Mouse (Mus musculus) CH12F3 (cell line): ENCODE measurements around the gene Ltn1.

ENCODE experiments used
- in situ Hi-C: fragments of 300-500 bp; cut with MboI; formaldehyde crosslinking; loops from 2 replicates; pipeline ENCODE4 v1.14.3; 2020; ENCODE audit warnings: low sequenced_read_pairs

Gene Ltn1

DNA sequence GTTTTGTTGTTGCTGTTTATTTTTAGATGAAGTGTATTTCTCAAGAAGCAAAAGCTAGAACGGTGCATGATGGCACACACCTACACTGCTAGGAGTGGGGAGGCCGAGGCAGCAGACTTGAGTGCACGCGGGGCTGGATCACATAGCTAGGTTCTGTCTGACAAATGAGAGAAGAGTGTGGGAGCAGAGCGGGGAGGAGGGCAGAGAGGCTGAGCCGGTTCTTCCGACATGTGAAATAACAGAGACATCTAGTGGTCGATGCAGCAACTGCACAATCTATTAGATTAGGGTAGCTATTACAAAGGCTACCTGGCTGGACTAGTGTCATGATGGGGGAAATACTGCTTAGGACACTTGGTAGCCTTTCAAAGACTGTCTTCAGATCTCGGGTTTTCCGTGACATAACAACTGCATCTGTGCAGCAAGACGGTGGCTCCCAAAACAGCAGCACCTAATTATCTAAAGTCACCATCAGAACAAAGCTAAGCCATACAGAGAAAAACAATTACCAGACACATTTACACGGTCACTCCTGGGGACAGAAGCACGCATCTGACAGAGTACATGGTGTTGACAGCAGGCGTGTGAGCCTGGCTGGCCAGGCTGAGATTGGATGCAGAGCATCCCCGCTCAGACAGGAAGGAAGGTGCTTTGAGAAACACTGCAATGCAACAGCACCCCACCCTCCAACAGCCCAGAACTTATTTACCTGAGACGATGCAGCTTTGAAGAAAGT lies 38.4 kb downstream of the Ltn1 start:
- in situ Hi-C loops, result no loop called here

DNA sequence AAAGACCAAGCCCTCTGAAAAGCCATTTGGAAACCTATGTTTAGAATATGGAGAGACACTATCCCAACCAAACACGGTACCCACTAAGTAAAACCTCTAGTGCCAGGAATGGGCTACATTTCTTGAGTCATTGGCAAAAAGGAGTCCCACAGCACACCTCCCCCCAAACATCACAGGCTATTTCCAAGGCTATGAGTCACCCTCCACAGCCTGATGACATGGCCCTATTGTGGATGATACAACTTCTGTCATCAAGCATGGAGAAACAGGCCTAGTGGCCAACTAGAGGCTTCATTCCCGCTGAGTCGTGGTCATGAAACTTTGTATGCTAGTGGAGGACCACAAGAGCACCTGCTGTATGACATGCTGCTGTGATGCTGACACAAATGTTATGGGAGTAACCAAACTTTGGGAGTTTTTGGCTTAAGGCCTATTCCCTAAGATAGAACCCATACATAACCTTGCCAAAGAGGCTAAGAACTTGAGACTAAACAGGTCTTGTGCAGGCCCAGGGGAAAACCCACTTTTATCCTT lies 44.9 kb downstream of the Ltn1 start:
- in situ Hi-C loops, result no loop called here

DNA sequence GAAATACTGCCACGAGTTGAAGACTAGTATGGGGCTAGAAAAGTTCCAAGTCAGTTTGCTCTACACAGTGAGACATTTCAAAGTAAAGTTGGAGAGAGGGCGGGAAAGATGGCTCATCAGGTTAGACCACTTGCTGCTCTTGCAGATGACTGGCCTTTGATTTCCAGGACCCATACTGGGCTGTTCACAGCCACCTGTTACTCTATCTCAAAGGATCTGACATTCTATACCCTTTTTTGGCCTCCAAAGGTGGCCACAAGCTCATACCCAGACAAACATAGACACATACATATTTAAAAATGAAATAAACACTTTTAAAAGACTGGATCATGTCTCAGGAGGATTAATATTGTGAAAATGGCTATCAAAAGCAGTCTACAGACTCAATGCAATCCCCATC lies 48.0 kb downstream of the Ltn1 start:
- in situ Hi-C loops, result no loop called here

DNA sequence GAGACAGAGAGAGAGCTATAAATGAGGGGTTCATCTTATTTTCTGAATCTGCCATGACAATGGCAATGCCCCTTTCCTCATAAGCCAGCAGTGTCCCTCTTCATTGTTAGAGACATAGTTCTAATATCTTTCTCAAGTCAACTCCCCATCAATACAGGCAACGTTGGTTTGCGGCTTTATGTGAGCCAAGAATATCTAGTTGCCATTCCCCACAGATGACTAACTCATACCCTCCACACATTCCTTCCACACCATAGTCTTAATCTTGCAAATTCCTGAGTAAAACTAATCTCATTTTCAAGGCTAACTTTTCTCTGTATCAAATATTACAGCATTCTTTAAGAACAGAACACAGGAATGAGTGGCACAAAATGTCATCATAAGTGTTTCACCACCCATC lies 49.4 kb downstream of the Ltn1 start:
- in situ Hi-C loops, result no loop called here

DNA sequence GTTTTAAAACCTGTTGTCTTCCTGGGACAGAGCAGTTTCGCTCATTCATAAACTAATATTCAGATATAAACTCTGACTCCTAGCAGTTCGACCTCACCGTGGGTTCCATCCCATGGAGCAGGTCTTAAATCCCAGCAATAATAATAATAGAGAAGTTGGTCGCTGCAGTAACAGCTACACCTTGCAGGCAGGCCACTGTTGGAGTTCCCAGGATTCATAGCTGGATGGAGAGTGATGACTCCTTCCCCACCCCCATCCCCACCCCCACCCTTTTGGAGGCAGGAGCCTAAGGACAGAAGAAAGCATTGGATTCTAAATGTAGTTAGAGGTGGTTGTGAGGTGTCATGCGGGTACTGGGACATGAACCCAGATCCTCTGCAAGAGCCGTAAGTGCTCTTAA lies 66.0 kb downstream of the Ltn1 start:
- in situ Hi-C loops, result no loop called here

DNA sequence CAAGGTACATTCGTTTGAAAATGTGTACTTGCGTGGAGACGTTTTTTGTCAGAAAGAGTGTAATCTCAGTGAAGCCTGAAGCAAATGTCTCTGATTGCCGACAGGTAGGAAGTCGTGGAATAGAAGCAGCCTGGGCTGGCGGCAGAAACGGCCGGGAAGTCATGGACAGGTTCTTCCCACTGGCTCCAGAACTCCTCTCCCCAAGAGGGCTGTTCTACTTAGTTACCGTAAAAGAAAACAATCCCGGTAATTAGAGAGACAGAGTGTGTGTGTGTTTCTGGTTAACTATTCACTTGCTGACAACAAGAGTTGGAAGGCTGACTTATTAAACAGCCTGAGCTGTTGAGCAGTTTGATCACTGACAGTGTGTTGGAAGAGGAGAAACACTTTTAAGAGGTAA lies 66.4 kb downstream of the Ltn1 start:
- in situ Hi-C loops, result no loop called here

DNA sequence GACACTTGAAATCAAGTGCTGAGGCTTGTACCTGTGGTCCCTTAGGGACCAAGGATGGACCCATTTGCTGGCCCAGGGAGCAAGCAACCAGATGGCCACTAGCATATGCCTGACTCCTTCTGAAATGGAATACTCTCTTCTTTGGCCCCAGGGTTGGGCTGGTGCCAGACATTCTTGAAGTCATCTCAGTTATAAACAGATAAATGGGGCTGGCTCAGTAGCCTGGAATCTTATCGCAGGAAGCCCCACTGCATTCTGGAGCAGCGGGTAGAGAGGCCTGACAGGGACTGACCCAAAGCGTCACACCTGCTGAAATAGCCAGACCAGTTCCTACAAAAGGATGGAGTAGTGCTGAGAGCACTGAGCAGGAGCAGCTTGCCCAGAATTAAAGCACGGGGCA lies 68.2 kb downstream of the Ltn1 start:
- in situ Hi-C loops, result no loop called here

DNA sequence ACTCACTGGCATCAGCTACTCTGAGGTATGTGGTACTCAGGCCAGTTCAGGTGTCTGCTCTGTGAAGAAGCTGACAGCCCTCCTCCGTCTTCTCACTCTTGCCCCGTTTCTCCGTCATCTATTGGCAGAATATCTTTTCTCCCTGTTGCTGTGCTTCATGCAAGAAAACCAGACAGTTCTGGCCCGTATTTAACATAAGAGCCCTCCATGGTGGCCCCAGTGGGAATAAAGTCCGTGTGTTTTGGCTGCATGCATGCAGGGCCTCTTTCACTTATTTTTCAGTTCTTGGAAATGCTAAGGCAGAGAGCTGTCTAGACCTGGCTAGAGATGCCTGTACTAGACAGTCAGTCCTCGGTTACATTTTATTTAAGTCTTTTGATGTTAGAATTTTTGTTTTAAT lies 72.3 kb downstream of the Ltn1 start:
- in situ Hi-C loops, result no loop called here

DNA sequence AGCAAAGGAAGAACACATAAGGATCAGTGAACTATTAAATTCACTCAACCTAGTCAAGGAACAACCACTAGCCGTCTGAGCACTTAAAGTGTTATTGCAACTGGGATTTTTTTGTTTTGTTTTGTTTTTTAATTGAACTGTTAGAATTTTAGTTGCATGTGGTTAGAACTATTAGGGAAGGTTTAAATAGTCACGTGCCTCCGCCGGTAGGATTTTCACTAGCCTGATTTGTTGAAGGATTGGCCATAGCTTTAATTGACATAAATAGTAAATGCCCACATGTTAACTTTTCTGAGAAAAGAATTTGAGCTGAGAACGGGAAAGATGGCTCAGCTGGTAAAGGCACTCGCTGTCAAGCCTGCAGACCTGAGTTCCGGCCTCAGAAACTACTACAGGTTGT lies 77.7 kb downstream of the Ltn1 start:
- in situ Hi-C loops, result no loop called here

DNA sequence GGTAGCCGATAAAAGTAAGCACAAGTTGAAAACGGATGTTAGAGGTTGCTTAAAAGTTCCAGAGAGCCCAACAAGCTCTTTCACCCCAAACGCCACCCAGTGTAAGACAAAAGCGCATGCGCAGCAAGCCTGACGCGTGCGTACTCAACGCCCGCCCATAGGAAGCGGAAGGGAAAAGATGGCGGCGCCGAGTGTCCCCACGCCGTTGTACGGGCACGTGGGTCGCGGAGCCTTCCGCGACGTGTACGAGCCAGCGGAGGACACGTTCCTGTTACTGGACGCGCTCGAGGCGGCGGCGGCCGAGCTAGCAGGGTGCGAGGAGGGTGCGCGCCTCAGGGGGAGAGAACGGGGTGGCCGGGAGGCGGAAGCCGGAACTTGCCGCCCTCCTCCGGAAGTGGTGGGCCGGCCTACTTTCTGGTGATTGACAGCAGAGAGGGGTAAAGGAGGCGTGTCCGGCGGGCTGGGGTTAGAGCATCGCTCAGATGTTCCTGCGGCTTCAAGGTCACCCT lies 78.3 kb downstream of the Ltn1 start, which contains the start of gene N6amt1:
Gene N6amt1 (plus strand): TSS at position 111 of the 509 bp plus-strand sequence.
- in situ Hi-C loops, result no loop called here

DNA sequence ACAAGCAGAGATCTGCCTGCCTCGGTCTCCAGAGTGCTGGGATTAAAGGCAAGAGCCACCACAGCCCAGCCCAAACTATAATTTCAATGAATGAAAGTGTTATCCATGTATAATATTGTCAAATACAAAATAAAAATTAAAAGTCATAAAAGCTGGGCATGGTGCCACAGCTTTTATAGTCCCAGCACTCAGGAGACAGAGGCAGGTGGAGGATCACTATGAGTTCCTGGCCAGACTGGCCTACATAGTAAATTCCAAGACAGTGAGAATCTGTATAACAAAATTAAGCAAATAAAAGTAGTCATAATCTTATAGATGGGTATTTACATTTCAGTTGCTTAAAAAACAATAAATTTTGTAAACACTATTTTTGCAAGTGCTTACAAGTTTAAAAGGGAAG lies 78.8 kb downstream of the Ltn1 start:
- in situ Hi-C loops, result no loop called here

DNA sequence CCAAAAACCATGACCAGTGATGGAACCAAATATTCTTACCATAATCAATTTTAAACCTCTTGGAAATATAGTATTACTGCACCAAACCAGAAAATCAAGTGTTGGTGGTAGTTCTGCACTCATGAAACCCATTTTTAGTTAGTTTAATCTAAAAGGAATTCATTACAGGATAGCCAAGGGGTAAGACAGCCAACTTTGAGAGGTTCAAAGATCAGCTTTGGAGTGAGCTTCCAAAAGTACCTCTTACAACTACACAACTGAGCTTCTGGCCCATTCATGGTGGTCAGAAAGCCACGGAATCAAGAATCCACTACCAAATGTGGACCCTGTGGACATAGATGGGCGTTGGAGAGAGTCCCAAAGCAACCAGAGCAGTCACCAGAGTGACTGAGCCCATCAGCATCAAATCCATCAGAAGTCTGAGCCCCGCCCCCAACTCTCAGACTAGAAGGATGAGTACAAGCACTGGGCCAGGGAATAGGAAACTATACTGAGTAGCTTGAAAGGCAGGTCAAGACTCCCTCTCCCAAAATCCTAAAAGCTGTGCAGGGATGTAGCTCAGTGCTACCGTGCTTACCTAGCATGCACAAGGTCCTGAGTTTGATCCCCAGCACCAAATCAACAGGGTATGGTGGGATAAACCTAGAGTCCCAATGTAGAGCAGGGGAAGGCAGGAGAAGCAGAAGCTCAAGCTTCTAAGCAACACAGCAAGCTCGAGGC lies 80.9 kb downstream of the Ltn1 start:
- in situ Hi-C loops, result no loop called here

DNA sequence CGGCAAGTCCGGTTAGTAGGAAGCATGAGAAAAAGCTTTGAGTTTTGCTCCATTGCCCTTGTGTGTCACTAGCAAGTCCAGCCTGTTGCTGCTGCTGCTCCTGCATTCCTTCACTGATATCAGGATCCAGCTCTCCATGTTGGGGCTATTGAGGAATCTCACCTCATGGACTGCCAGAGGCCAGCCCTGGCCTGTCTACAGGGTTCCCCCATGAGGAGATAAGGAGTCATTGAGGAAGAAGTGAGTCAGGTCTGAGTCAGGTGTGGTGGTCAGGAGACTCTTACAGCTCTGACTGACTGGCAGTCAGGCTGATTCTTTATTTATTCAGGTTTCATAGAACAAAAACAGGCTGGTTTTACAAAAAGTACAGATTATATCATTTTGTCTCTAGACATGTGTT lies 84.3 kb downstream of the Ltn1 start:
- in situ Hi-C loops, result no loop called here

DNA sequence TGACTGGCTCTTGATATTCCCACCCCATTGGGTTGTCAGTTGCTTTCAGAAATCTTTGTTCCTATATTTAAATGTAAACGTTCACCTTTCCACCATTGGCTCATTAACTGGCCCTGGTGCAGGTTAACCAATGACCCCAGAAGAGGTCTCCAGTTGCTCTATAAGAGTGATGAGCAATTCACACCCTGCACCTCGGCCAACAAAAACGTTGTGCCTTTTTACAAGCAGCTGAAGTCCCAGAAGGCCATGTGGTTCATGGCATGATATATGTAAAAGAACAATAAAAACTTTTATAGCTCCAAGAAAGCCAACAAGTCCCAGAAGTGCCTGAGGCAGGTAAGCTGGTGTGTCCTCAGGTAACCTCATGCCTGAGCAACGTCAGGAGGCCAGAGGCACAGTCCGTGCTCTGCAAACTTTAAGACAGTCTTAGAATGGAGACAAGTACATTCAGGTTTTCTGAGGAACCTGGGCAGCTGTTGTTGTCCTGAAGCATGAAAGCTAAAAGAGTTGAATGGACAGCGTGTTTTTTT lies 91.3 kb downstream of the Ltn1 start:
- in situ Hi-C loops, result no loop called here

DNA sequence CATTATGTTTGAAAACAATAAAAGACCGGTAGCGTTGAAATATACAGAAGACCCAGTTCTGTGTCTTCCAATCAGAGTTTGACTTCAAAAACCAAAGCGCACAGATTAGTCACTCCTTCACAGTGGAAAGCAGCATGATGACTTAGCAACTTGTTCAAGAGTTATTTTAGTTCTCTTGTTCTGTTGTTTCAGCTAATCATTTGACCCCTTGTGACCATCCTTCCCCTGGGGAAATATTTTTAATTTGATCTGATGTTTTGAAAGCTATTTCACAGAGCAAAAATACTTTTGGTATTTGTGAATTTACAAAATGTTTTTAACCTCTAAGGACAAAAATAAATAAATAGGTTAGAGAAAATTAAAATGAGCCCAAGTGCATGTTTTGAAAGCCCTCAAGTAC lies 97.7 kb downstream of the Ltn1 start:
- in situ Hi-C loops, result no loop called here

DNA sequence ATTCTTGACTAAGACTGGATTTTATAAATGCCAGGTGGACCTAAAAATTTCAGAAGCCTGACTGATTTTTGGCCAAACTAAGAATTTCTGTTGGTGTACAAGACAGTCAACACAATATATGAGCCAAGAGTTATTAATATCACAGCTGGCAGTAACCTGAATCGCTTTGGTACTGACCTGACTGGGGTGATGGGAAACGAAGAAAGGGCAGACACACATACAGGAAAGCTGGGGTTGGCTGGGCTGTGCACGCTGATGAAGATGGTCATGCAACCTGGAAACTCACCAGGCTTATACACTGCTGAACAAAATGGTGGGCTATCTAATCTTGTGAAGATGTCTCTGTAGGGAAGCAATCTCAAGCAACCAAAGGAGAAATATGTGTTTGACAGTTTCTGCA lies 102.4 kb downstream of the Ltn1 start:
- in situ Hi-C loops, result no loop called here
